Mouse (Mus musculus) neural tube, embryonic 10.5 days (tissue): ENCODE results near the gene Hes5.

Source experiments
- DNase-seq: peaks from one replicate; pipeline ENCODE4 v3.0.0-alpha.2; 2017; ENCODE audit warnings: low spot score; ENCODE audit errors: extremely low spot score

Gene Hes5

DNA sequence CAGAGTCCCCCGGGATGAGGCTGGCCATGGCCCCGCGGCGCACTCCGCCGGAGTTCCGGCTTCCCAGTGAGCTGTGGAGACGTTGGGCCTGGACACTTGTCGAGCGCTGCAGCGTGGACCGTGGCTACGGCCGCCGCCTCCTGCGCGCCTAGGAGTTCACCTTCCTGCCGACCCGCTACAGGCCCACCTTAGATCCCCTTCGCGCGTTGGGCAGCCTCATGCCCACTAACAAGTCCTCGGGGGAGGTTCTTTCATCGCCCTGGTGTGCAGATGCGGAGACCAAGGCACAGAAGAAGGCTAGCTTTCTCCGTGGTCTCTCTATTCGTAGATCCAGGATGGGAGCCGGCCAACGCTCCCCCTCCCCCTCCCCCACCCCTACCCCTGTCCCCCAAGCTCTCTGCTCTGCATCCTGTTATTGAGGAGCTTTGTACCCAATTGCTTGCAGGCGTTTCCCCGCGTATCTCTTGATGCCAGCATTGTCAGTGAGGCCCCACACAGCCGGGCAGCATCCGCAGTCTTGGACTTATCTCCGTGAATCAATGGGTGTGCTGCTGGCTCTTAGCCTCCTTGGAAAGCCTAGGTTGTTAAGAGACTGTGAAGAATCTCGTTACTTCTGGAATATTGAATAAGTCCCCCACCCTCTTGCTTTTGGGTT lies 4.0 kb downstream of the Hes5 start:
- DNase-seq: no peak

- no peak for DNase-seq
Measured at GRCm38 (mm10) chr4:154965856-154966255, 5.1 kb downstream of the Hes5 start.

GRCm38 (mm10) chr4:154967173-154967572 lies 6.5 kb downstream of the Hes5 start:
- peak; percentile 61 for DNase-seq

DNA sequence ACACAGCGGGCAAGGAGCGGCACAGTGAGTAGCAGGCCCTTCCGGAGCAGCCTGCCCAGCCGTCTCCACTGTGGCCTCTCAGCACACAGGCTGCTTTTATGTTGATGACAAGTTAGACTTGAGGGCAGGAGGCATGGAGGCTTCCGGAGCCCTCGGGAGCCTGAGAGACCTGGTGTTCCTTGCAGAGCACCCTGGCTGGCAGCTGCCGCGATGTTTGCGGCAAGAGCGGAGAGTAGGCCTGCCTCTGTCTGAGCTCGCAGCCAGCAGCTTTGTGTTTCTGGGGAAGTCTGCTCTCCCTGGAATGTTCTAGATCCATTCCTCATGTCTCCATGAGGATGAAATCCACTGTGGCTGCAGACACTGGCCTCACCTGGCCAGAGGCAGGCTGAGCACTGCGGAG lies 11.8 kb downstream of the Hes5 start:
- DNase-seq: no peak

DNA sequence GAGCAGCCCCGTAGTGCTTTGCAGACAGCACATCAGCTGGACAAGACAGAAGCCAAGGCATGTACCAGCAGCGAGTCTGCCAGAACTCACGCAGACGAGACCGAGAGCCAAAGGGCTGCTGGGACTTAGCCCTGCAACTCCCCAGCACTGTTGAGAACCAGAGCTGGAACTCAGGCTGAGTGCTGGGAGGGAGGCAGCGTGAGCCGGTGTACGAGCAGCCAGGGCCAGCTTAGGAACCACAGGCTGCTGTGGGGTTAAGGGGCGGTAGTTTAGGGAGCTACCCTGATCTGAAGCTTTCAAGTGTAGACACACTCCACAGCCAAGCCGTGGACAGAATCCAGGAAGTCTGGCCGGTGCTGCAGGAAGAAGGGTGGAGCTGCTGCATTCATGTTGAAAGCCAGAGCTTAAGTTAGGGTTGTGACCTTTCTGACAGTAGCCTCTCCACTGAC lies 13.5 kb downstream of the Hes5 start:
- no peak for DNase-seq

DNA sequence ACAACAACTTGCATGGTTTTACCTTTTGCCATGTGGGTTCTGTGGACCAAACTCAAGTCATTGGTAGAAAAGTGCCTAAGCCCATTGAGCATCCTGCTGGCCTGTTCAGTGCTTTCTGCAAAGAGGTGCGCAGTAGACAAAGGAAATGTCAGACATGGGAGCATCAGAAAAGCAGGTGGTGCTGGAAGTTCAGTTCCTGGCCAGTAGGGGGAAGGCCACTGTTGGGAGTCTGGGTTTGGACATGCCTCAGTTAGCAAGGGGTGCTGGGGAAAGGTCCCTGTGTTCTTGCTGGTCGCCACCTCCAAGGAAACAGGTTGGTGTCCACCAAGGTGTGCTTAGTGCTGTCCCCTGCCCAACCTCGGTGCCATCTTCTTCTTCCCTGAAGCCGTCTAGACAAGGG lies 19.4 kb downstream of the Hes5 start:
- DNase-seq: no peak

- DNase-seq: no peak
Measured at GRCm38 (mm10) chr4:154981076-154981475, 20.4 kb downstream of the Hes5 start.

- peak; percentile 60 for DNase-seq
Measured at GRCm38 (mm10) chr4:154981530-154981929, 20.8 kb downstream of the Hes5 start.

DNA sequence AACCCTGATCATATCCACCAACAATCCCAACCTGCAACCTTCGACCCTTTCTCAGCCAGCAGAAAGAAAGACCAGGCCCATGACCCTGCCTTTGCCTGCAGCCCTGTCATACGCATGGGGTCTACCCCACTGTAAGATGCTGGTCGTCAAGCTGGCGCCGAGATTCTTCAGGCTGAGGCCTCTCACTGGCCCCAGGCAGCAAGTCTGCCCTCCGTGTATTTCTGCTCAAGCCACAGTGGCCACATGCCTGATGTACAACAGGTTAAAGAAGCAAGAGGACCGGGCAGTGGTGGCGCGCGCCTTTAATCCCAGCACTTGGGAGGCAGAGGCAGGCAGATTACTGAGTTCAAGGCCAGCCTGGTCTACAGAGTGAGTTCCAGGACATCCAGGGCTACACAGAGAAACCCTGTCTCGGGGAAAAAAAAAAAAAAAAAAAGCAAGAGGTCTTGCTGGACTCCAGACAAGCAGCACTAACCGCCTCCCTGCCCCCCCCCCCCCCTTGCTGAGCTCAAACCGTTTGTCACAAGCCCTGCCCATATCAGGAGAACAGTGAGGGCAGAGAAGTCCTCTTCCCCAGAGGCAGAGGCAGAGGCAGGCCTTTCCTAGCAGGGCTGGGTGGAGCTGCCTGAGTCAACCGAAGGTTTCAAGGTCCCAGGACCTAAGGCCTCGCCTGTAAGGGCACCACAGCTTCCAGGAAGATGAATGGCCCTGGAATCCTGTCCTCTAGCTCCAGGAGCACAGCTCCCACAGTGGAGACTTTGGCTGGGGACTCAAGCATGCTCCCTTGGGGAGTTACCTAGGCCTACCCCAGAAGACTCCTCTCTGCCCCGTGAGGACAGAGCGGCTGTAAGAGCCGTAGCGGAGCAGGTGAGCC lies 21.8 kb downstream of the Hes5 start:
- no peak for DNase-seq

- DNase-seq: no peak
Measured at GRCm38 (mm10) chr4:154983767-154984166, 23.0 kb downstream of the Hes5 start.

DNA sequence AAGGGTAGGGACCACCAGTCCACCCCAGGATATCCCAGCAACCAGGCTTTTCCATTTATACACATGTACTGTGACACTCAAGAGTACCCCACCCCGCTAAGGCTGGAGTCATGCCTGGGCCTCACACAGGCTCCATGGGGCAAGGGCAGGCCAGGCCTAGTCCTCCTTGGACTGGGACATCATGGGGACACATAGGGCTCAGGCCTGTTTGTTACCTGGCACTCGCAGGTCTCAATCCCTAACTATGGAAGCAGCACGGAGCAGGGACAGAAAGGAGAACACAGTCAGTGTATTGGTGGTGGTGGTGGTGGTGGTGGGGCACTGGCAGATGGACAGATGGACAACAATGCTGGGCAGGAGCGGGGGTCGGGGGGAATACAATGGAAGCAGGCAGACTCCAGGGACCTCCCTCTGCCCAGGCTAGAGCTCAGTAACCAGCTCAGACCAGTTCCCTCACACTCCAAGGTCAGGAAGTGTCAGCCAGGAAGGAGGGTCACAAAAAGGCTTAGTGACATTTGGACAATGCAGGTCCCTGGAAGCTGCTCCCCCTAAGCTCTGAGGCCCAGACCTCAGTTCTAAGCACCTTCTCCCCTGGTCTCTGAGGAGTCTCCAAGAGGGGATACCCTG lies 24.5 kb downstream of the Hes5 start:
- DNase-seq: no peak

DNA sequence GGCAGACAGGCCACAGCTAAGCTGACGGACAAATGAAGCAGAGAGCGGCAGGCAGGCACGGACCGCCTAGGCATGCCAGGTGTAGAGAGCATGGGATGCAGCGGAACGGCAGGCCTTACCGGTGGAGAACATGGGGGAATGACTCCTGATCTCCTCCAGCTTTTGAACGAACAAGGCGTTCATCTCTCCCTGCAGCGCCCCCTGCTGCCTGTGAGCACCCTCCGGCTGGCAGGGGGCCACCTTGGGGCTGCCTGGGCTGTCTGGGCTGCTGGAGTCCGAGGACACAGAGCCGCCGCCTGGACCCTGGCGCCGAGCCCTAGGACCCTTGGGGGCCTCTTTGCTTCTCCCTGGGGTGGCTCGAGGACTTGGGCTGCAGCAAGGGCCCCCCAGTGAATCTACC lies 25.4 kb downstream of the Hes5 start:
- DNase-seq: peak; percentile 77

- DNase-seq: no peak
Measured at GRCm38 (mm10) chr4:154986750-154987149, 26.0 kb downstream of the Hes5 start.

DNA sequence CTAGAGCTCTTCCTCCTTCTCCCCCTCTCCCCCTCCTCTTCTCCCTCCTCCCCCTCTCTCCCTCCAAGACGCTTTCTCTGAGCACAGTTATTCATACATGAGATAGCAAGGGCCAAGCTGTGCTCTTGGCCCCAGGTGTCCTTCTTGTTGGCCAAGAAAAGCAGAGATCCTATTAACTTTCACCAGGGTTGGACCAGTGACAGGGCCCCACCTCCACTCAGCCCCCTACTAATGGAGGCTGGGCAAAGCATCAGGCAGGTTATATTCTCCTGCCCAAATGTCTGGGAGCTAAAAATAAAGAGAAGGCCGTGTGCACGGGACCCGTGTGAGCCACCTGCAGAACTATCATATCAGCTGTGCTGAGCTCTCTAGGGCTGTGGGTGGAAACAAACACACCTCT lies 34.2 kb downstream of the Hes5 start:
- DNase-seq: no peak

- DNase-seq: peak; percentile 18
Measured at GRCm38 (mm10) chr4:154996572-154997154, 35.9 kb downstream of the Hes5 start.

DNA sequence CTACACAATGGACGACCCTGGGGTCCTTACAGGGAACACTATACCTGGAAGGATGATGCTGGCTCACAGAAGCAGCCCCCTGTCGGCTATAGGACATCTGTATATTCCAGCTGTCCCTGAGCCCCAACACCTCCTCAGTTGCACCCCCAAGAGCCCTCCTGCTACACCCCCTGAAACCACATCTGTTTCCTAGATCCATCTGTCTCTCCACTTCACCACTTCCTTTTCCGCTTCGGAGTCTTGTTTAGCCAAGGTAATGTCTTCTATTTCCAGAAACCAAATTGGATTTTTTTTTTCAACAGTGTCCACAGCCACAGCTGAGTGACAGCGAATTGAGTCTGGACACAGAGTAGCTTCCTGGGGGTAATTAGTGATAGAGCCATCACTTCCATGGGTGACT lies 38.7 kb downstream of the Hes5 start:
- no peak for DNase-seq

DNA sequence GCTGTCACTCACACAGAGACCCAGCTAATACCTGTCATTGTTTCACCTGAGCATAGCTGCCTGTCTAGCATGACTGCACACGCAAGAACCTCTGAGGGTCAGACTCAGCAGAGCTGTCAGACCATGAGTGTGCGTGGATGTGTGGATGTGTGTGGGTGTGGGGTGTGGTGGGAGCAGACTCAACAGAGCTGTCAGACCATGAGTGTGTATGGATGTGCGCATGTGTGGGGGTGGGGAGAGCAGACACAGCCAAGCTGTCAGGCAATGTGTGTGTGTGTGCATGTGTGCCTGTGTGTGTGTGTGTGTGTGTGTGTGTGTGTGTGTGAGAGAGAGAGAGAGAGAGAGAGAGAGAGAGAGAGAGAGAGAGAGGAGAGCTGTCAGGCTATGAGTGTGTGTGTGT lies 44.6 kb downstream of the Hes5 start:
- DNase-seq: no peak

DNA sequence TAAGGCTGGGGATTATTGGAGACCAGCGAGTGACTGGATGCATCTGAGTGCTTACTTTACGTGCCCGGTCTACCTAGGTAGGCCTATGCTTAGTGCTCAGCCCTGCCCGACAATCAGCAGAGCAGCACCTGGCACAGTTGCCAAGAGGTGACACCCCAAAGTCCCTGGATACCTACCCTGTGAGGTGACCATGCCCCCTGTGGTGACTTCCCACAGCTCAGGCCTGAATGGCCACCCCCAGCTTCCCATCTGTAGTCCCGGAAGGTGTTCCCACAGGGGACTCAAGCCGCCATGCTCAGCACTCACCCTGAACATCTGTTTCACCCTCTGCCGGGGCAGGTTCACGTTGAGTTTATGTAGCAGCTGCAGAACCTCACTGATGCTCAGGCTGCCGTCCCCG lies 45.6 kb downstream of the Hes5 start:
- DNase-seq: no peak

DNA sequence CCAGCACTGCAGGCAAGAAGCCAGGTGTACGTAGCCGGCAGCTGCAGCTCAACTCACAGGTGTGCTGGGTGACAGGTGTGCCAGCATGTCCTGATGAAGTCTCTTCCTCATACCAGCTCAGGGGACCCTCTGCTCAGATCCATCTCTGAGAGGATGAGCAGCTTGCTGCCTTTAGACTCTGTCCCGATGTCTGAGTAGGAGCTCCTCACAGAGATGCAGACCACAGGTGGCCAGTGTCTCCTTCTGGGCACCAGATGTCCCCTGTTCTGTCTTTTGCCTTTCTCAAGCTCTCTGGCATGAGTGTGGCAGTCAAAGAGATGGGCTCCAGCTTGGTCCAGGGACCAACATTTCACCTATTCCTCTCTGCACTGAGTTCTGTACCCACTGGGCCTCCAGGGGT lies 46.9 kb downstream of the Hes5 start:
- DNase-seq: no peak

GRCm38 (mm10) chr4:155008075-155008474 lies 47.4 kb downstream of the Hes5 start:
- DNase-seq: no peak

DNA sequence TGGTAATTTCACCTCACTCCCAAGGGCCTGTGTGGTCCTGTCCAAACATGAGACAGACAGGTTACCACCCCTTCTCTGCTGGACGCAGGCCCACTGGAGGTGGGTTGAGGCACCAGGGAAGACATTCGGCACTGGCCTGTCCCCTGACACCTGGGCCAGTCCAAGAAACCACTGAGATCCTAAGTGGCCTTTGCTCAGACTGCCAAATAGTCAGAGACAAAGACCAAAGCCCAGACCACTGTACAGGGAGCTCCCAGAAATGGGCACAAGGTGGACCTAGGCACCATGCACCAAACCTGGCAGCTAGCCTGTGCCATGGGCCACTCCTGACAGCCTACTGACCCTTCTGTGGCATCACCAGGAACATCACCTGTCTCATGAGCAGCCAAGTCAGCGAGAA lies 48.5 kb downstream of the Hes5 start:
- no peak for DNase-seq

- DNase-seq: no peak
Measured at GRCm38 (mm10) chr4:155010870-155011269, 50.1 kb downstream of the Hes5 start.
